Mouse (Mus musculus) retina, adult 2 months (tissue): ENCODE measurements at regions not wholly inside any gene's neighbourhood (a gene's known extent, or its start where the extent isn't known, plus 50 kb on each side); places are given as distances from the start of the nearest gene placed in this dataset.
A peak's percentile ranks its signal among the peaks of the same experiment; 100 is the strongest.

Source experiments
- DNase-seq: peaks from one replicate; pipeline ENCODE4 v3.0.0-alpha.2; 2012; ENCODE audit warnings: low read depth, low spot score

GRCm38 (mm10) chr12:96201855-96202254, 509.8 kb downstream of the Flrt2 start:
- no peak for DNase-seq

GRCm38 (mm10) chr12:96226446-96226845, 534.4 kb downstream of the Flrt2 start:
- DNase-seq: no peak

GRCm38 (mm10) chr12:96228714-96229113, 536.7 kb downstream of the Flrt2 start:
- no peak for DNase-seq

GRCm38 (mm10) chr12:96235510-96235909, 543.5 kb downstream of the Flrt2 start:
- DNase-seq: no peak

- no peak for DNase-seq
Measured at GRCm38 (mm10) chr12:96235996-96236525, 544.0 kb downstream of the Flrt2 start.

- DNase-seq: no peak
Measured at GRCm38 (mm10) chr12:96239642-96240041, 547.6 kb downstream of the Flrt2 start.

- DNase-seq: no peak
Measured at GRCm38 (mm10) chr12:96261978-96262377, 570.0 kb downstream of the Flrt2 start.

- no peak for DNase-seq
Measured at GRCm38 (mm10) chr12:96275894-96276293, 583.9 kb downstream of the Flrt2 start.

GRCm38 (mm10) chr12:96311137-96311536, 619.1 kb downstream of the Flrt2 start:
- peak; percentile 8 for DNase-seq

- DNase-seq: no peak
Measured at GRCm38 (mm10) chr12:96323061-96323786, 631.2 kb downstream of the Flrt2 start.

- DNase-seq: no peak
Measured at GRCm38 (mm10) chr12:96351143-96351542, 659.1 kb downstream of the Flrt2 start.

GRCm38 (mm10) chr12:96378924-96379323, 686.9 kb downstream of the Flrt2 start:
- no peak for DNase-seq

- no peak for DNase-seq
Measured at GRCm38 (mm10) chr12:96419104-96419503, 727.1 kb downstream of the Flrt2 start.

GRCm38 (mm10) chr12:96419567-96419966, 727.5 kb downstream of the Flrt2 start:
- no peak for DNase-seq

- no peak for DNase-seq
Measured at GRCm38 (mm10) chr12:96427589-96427988, 735.6 kb downstream of the Flrt2 start.

GRCm38 (mm10) chr12:96442546-96442945, 750.5 kb downstream of the Flrt2 start:
- DNase-seq: no peak

GRCm38 (mm10) chr12:96453374-96453773, 761.3 kb downstream of the Flrt2 start:
- DNase-seq: no peak

- no peak for DNase-seq
Measured at GRCm38 (mm10) chr12:96476344-96476743, 784.3 kb downstream of the Flrt2 start.

- DNase-seq: no peak
Measured at GRCm38 (mm10) chr12:96488448-96488960, 796.5 kb downstream of the Flrt2 start.

- DNase-seq: no peak
Measured at GRCm38 (mm10) chr12:96509658-96510057, 817.6 kb downstream of the Flrt2 start.

GRCm38 (mm10) chr12:96558824-96559223, 866.8 kb downstream of the Flrt2 start:
- DNase-seq: no peak

- DNase-seq: no peak
Measured at GRCm38 (mm10) chr12:96594845-96595244, 902.8 kb downstream of the Flrt2 start.

GRCm38 (mm10) chr12:96615134-96615533, 923.1 kb downstream of the Flrt2 start:
- DNase-seq: no peak
